Mouse (Mus musculus) adrenal gland, adult 2 months (tissue): ENCODE results near the gene Olfr930. TPM values are rescaled to one million over a fixed set of nuclear protein-coding genes. Genes with fewer than 3 reads are reported as not detected.

ENCODE experiments used
- DNase-seq: peaks from one replicate; pipeline ENCODE4 v3.0.0; 2021
- long read RNA-seq: library from polyadenylated mRNA; stranded (forward); transcript quantifications from one replicate; pipeline ENCODE4 v2.0.0, GENCODE M21; 2021
- polyA plus RNA-seq: library from polyadenylated mRNA; depleted of rRNA; stranded (reverse); fragments of >200 nt; gene quantifications from 2 replicates; pipeline ENCODE4 v1.2.3, GENCODE M21; 2012; rRNA removed
- total RNA-seq, 2 experiments: library from RNA; stranded (reverse); gene quantifications; 2 replicates each; pipeline ENCODE4 v1.2.3; 2021

Gene Olfr930
- total RNA-seq: not detected
- polyA plus RNA-seq: not detected in 2 replicates
- long read RNA-seq: 0 reads

DNA sequence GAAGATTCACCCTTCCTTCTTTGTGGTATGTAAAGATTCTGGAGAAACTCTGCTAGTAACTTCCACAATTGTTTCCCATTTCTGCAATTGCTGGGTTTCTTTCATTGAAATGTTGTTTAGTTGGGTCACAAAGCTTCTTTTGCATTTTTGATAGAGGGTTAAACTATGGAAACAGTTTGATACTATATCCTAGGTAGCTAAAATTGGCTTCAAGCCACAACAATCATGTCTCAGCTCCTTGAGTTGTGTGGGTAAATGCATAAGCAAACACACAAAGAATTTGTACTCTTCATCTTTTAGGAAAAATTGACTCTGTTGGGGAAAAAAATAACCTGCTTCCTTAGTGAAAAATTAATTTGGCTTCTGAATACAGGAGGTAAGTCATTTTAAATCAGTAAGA lies at the start of gene Olfr930:
TSS of gene Olfr930 (plus strand) at position 301 of the 400 bp plus-strand sequence.
- DNase-seq: no peak

- peak; percentile 75 for DNase-seq
These were observed 24.0 kb downstream of the Olfr930 start for GRCm38 (mm10) chr9:38953401-38954123.

DNA sequence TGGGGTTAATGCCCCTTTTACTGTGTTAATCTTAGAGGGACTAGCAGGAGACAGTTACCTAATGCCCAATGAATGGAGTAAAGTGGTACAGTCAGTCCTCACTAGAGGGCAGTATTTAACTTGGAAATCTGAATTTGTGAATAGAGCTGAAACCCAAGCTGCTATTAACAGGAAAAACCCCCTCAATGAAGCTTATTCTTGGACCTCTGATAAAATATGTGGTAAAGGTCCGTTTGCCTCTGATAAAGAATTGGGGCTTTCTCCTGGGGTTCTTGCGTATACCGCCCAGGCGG lies 24.5 kb downstream of the Olfr930 start:
- DNase-seq: peak; percentile 38

GRCm38 (mm10) chr9:38972013-38972412 lies 42.4 kb downstream of the Olfr930 start, which contains the start of gene Olfr933:
TSS of gene Olfr933 (plus strand) at chr9:38972313.
- no peak for DNase-seq

Other genes with a start within 250 kb of the Olfr930 start
- gene Olfr919, start 226.1 kb upstream of the Olfr930 start, total RNA-seq: not detected
- gene Olfr919, start 226.1 kb upstream of the Olfr930 start, polyA plus RNA-seq: not detected in 2 replicates
- 10 to 100 TPM; 38.3 to 56.7 TPM for gene Vwa5a, start 211.5 kb upstream of the Olfr930 start, total RNA-seq
- 7.1 and 8.0 TPM in 2 replicates for gene Vwa5a, start 211.5 kb upstream of the Olfr930 start, polyA plus RNA-seq
- gene Olfr920, start 177.5 kb upstream of the Olfr930 start, total RNA-seq: under 1 TPM; 0.26 to 0.28 TPM
- gene Olfr920, start 177.5 kb upstream of the Olfr930 start, polyA plus RNA-seq: 0.06 and 0.07 TPM in 2 replicates
- not detected for gene Olfr921, start 156.7 kb upstream of the Olfr930 start, total RNA-seq
- not detected in 2 replicates for gene Olfr921, start 156.7 kb upstream of the Olfr930 start, polyA plus RNA-seq
- gene Olfr922, start 115.2 kb upstream of the Olfr930 start, total RNA-seq: not detected
- gene Olfr922, start 115.2 kb upstream of the Olfr930 start, polyA plus RNA-seq: not detected in 2 replicates
- not detected for gene Olfr923, start 103.3 kb upstream of the Olfr930 start, total RNA-seq
- not detected in 2 replicates for gene Olfr923, start 103.3 kb upstream of the Olfr930 start, polyA plus RNA-seq
- not detected for gene Olfr924, start 85.4 kb upstream of the Olfr930 start, total RNA-seq
- gene Olfr924, start 85.4 kb upstream of the Olfr930 start, polyA plus RNA-seq: not detected in 2 replicates
- gene Olfr26, start 74.7 kb upstream of the Olfr930 start, total RNA-seq: not detected
- gene Olfr26, start 74.7 kb upstream of the Olfr930 start, polyA plus RNA-seq: not detected in 2 replicates
- gene Olfr926, start 52.7 kb upstream of the Olfr930 start, total RNA-seq: not detected
- gene Olfr926, start 52.7 kb upstream of the Olfr930 start, polyA plus RNA-seq: not detected in 2 replicates
- gene Olfr933, start 42.5 kb downstream of the Olfr930 start, total RNA-seq: under 1 TPM in 1 of 2 experiments, not detected in 1; 0.17 TPM
- not detected in 2 replicates for gene Olfr933, start 42.5 kb downstream of the Olfr930 start, polyA plus RNA-seq
- not detected for gene Olfr934, start 58.5 kb downstream of the Olfr930 start, total RNA-seq
- not detected in 2 replicates for gene Olfr934, start 58.5 kb downstream of the Olfr930 start, polyA plus RNA-seq
- not detected for gene Olfr935, start 69.9 kb downstream of the Olfr930 start, total RNA-seq
- gene Olfr935, start 69.9 kb downstream of the Olfr930 start, polyA plus RNA-seq: not detected in 2 replicates
- not detected for gene Olfr146, start 93.6 kb downstream of the Olfr930 start, total RNA-seq
- gene Olfr146, start 93.6 kb downstream of the Olfr930 start, polyA plus RNA-seq: not detected in 2 replicates
- gene Olfr937, start 135.1 kb downstream of the Olfr930 start, total RNA-seq: not detected
- not detected in 2 replicates for gene Olfr937, start 135.1 kb downstream of the Olfr930 start, polyA plus RNA-seq
- not detected for gene Olfr938, start 149.1 kb downstream of the Olfr930 start, total RNA-seq
- not detected in 2 replicates for gene Olfr938, start 149.1 kb downstream of the Olfr930 start, polyA plus RNA-seq
- not detected for gene Olfr27, start 198.3 kb downstream of the Olfr930 start, total RNA-seq
- gene Olfr27, start 198.3 kb downstream of the Olfr930 start, polyA plus RNA-seq: not detected in 2 replicates
- not detected for gene Olfr943, start 236.5 kb downstream of the Olfr930 start, total RNA-seq
- not detected in 2 replicates for gene Olfr943, start 236.5 kb downstream of the Olfr930 start, polyA plus RNA-seq